Mouse (Mus musculus) G1E (cell line): ENCODE measurements around the gene Zfyve21. TPM values are rescaled to one million over a fixed set of nuclear protein-coding genes. Genes with fewer than 3 reads are reported as not detected.

Source experiments
- ATAC-seq: 2 replicates; pipeline ENCODE4 v1.8.0; 2016; ENCODE audit warnings: mild to moderate bottlenecking; ENCODE audit not compliant: insufficient number of reproducible peaks, poor library complexity, low FRiP score, severe bottlenecking; ENCODE audit errors: extremely low read depth
- DNase-seq: peaks from one replicate; pipeline ENCODE4 v3.0.0; 2012; ENCODE audit warnings: low spot score
- H3K27me3 ChIP-seq: 2 replicates; pipeline ENCODE4 v1.6.1; 2012; ENCODE audit warnings: mild to moderate bottlenecking, low read length, inconsistent platforms; ENCODE audit not compliant: insufficient read depth
- H3K36me3 ChIP-seq: replicated peaks from 2 replicates; pipeline ENCODE3; 2012; ENCODE audit warnings: mild to moderate bottlenecking, inconsistent platforms
- H3K4me1 ChIP-seq: 2 replicates; pipeline ENCODE4 v1.6.1; 2012; ENCODE audit warnings: low read depth, low read length, inconsistent platforms, mixed read lengths; ENCODE audit not compliant: insufficient read depth
- H3K4me3 ChIP-seq: 2 replicates; pipeline ENCODE4 v1.5.1; 2012; ENCODE audit warnings: low read depth, mild to moderate bottlenecking, inconsistent platforms, low read length, moderate library complexity, mixed read lengths
- H3K9me3 ChIP-seq: replicated peaks from 2 replicates; pipeline ENCODE4 v1.6.1; 2012; ENCODE audit warnings: inconsistent platforms
- CTCF ChIP-seq: IDR thresholded peaks from 2 replicates; pipeline ENCODE4 v1.5.1; 2012; ENCODE audit warnings: low read depth, low read length, inconsistent platforms, mixed read lengths
- GATA1 ChIP-seq: IDR thresholded peaks from 2 replicates; pipeline ENCODE4 v1.6.1; 2012; ENCODE audit warnings: borderline replicate concordance, low read length, inconsistent platforms, mixed read lengths
- GATA2 ChIP-seq: IDR thresholded peaks from 2 replicates; pipeline ENCODE4 v1.6.1; 2012; ENCODE audit warnings: low read depth, low read length, inconsistent platforms, borderline replicate concordance
- POLR2AphosphoS5 ChIP-seq: IDR thresholded peaks from 2 replicates; pipeline ENCODE4 v1.6.1; 2012; ENCODE audit warnings: low read depth, low read length, inconsistent platforms; ENCODE audit not compliant: insufficient replicate concordance
- TAL1 ChIP-seq: conservative IDR thresholded peaks from 2 replicates; pipeline ENCODE4 v1.6.1; 2012; ENCODE audit warnings: low read depth, low read length, inconsistent platforms, mixed read lengths
- polyA plus RNA-seq: library from polyadenylated mRNA; stranded (reverse); fragments of >175 nt; gene quantifications from 2 replicates; pipeline ENCODE4 v1.2.3, GENCODE M21; 2012
- total RNA-seq, 2 experiments: library from RNA; stranded (forward) in 1 of 2; stranded (reverse) in 1 of 2; fragments of 200-1000 nt in 1 of 2; fragments of >200 nt in 1 of 2; fragmentation: Nextera tagmentation in 1 of 2; gene quantifications; 2 replicates each; pipeline ENCODE4 v1.2.3; 2014 to 2017

The Zfyve21 gene
- total and polyA plus RNA-seq, 3 experiments = 13.8 to 32.5 (median 14.8) TPM

- TF ChIP-seq GATA2 (no peak), CTCF (peak; percentile 91), TAL1 (no peak), GATA1 (no peak), POLR2AphosphoS5 (no peak)
- no peak overlapping the region for H3K4me3 ChIP-seq
- no peaks in the 10 kb centered on the region for H3K27me3 ChIP-seq
- DNase-seq (peak; percentile 68), ATAC-seq (peak; percentile 51; the same call in 1 of the 2 replicates)
- H3K4me1 ChIP-seq = peaks cover 51% of the 10 kb centered on the region
- H3K9me3 ChIP-seq = no peaks in the 10 kb centered on the region
- peaks cover 27% of the 10 kb centered on the region for H3K36me3 ChIP-seq
These were observed 64.2 kb downstream of the Zfyve21 start for GRCm38 (mm10) chr12:111878213-111878612.

Other genes with a start within 250 kb of the Zfyve21 start
- 223 and 248 TPM in 2 replicates for gene Mark3, start 239.6 kb upstream of the Zfyve21 start, total RNA-seq (2014; fragmentation: Nextera tagmentation)
- 142 and 145 TPM in 2 replicates for gene Mark3, start 239.6 kb upstream of the Zfyve21 start, total RNA-seq (2017)
- 21.3 and 23.3 TPM in 2 replicates for gene Mark3, start 239.6 kb upstream of the Zfyve21 start, polyA plus RNA-seq
- gene Ckb, start 141.8 kb upstream of the Zfyve21 start, total RNA-seq (2014; fragmentation: Nextera tagmentation) = 0.83 TPM in 1 of 2 replicates, not detected in the other
- gene Ckb, start 141.8 kb upstream of the Zfyve21 start, total RNA-seq (2017) = 0.11 TPM in 1 of 2 replicates, not detected in the other
- gene Ckb, start 141.8 kb upstream of the Zfyve21 start, polyA plus RNA-seq = not detected in 2 replicates
- gene Trmt61a, start 136.1 kb upstream of the Zfyve21 start, total RNA-seq (2014; fragmentation: Nextera tagmentation) = 11.1 and 13.3 TPM in 2 replicates
- gene Trmt61a, start 136.1 kb upstream of the Zfyve21 start, total RNA-seq (2017) = 9.3 and 10.0 TPM in 2 replicates
- gene Trmt61a, start 136.1 kb upstream of the Zfyve21 start, polyA plus RNA-seq = 32.5 and 39.8 TPM in 2 replicates
- 32.4 and 37.4 TPM in 2 replicates for gene Bag5, start 100.9 kb upstream of the Zfyve21 start, total RNA-seq (2014; fragmentation: Nextera tagmentation)
- 48.5 and 52.8 TPM in 2 replicates for gene Bag5, start 100.9 kb upstream of the Zfyve21 start, total RNA-seq (2017)
- gene Bag5, start 100.9 kb upstream of the Zfyve21 start, polyA plus RNA-seq = 18.2 and 20.3 TPM in 2 replicates
- 109 and 121 TPM in 2 replicates for gene Apopt1, start 100.9 kb upstream of the Zfyve21 start, total RNA-seq (2014; fragmentation: Nextera tagmentation)
- gene Apopt1, start 100.9 kb upstream of the Zfyve21 start, total RNA-seq (2017) = 68.7 and 71.4 TPM in 2 replicates
- 315 and 317 TPM in 2 replicates for gene Apopt1, start 100.9 kb upstream of the Zfyve21 start, polyA plus RNA-seq
- 53.9 and 57.2 TPM in 2 replicates for gene Klc1, start 55.3 kb upstream of the Zfyve21 start, total RNA-seq (2014; fragmentation: Nextera tagmentation)
- gene Klc1, start 55.3 kb upstream of the Zfyve21 start, total RNA-seq (2017) = 68.2 and 70.6 TPM in 2 replicates
- 65.0 and 68.9 TPM in 2 replicates for gene Klc1, start 55.3 kb upstream of the Zfyve21 start, polyA plus RNA-seq
- gene Xrcc3, start 297 bp upstream of the Zfyve21 start, total RNA-seq (2014; fragmentation: Nextera tagmentation) = 18.3 and 26.0 TPM in 2 replicates
- 10.8 and 16.1 TPM in 2 replicates for gene Xrcc3, start 297 bp upstream of the Zfyve21 start, total RNA-seq (2017)
- gene Xrcc3, start 297 bp upstream of the Zfyve21 start, polyA plus RNA-seq = 13.5 and 21.7 TPM in 2 replicates
- gene Ppp1r13b, start 93.9 kb downstream of the Zfyve21 start, total RNA-seq (2014; fragmentation: Nextera tagmentation) = 41.7 and 51.5 TPM in 2 replicates
- gene Ppp1r13b, start 93.9 kb downstream of the Zfyve21 start, total RNA-seq (2017) = 16.4 and 19.7 TPM in 2 replicates
- gene Ppp1r13b, start 93.9 kb downstream of the Zfyve21 start, polyA plus RNA-seq = 27.8 and 28.1 TPM in 2 replicates
- gene Atp5mpl, start 152.8 kb downstream of the Zfyve21 start, total RNA-seq (2014; fragmentation: Nextera tagmentation) = 56.4 and 70.0 TPM in 2 replicates
- 1,497 and 1,593 TPM in 2 replicates for gene Atp5mpl, start 152.8 kb downstream of the Zfyve21 start, total RNA-seq (2017)
- 14.9 and 17.7 TPM in 2 replicates for gene Atp5mpl, start 152.8 kb downstream of the Zfyve21 start, polyA plus RNA-seq
- not detected in 2 replicates for gene Tdrd9, start 157.4 kb downstream of the Zfyve21 start, total RNA-seq (2014; fragmentation: Nextera tagmentation)
- 0.12 and 0.76 TPM in 2 replicates for gene Tdrd9, start 157.4 kb downstream of the Zfyve21 start, total RNA-seq (2017)
- not detected in 2 replicates for gene Tdrd9, start 157.4 kb downstream of the Zfyve21 start, polyA plus RNA-seq
- not detected in 2 replicates for gene Rd3l, start 167.1 kb downstream of the Zfyve21 start, total RNA-seq (2014; fragmentation: Nextera tagmentation)
- gene Rd3l, start 167.1 kb downstream of the Zfyve21 start, total RNA-seq (2017) = 0.12 and 0.16 TPM in 2 replicates
- gene Rd3l, start 167.1 kb downstream of the Zfyve21 start, polyA plus RNA-seq = not detected in 2 replicates